In the genomic region with DNA sequence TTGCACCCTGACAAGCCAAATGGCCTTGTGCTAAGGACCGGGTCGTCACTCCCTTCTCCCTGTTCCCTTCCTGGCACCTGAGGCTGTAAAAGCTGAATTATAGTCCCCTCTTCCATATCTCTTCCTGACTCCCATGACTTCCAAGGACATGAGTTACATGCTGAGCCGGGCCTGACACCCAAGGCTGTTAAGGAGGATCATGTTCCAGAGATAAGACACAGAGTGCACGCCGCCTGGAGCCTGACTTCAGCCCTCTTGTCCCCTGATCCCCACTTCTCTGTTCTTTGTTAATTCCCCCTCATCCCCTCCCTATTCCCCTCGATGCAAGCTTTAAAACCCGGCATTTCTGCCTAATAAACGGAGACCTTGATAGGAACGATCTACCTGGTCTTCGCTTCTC, we compare ENCODE assay signal across 18 mouse cellular contexts.
"Had no signal": no experiment of that assay in that cellular context is flagged by ENCODE, and none has a peak within 500 bp of the region (broad histone marks: within the 10 kb centered on the region; RNA-seq: fewer than 3 reads in every experiment).

No protein-coding gene starts in this region.

- H3K27ac ChIP-seq: kidney, postnatal 0 days; layer of hippocampus, adult 2 months; left cerebral cortex, adult 2 months; liver, embryonic 14.5 days; midbrain, embryonic 10.5 days; midbrain, embryonic 13.5 days; neural tube, embryonic 13.5 days had no signal

- DNase-seq: kidney, adult 2 months; kidney, postnatal 25 days; layer of hippocampus, postnatal 36 days; liver, postnatal 0 days; lung, embryonic 14.5 days; lung, postnatal 10 days; lung, postnatal 36 days; thymus, postnatal 25 days had no signal

- H3K4me1 ChIP-seq: midbrain, embryonic 10.5 days; midbrain, embryonic 13.5 days; neural tube, embryonic 13.5 days had no signal

- H3K27me3 ChIP-seq: megakaryocyte, embryonic 14.5 days; midbrain, embryonic 13.5 days; neural tube, embryonic 13.5 days had no signal

- H3K36me3 ChIP-seq: midbrain, embryonic 10.5 days; midbrain, embryonic 13.5 days; neural tube, embryonic 13.5 days had no signal

- H3K9me3 ChIP-seq: megakaryocyte, embryonic 14.5 days; midbrain, embryonic 10.5 days; midbrain, embryonic 13.5 days; neural tube, embryonic 13.5 days had no signal

- ATAC-seq: liver, postnatal 0 days; midbrain, embryonic 13.5 days; midbrain, embryonic 16.5 days had no signal

- H3K4me2 ChIP-seq: lung, embryonic 14.5 days; midbrain, embryonic 13.5 days; neural tube, embryonic 13.5 days had no signal

- H3K9ac ChIP-seq: liver, embryonic 14.5 days; liver, postnatal 0 days; lung, embryonic 14.5 days; midbrain, embryonic 13.5 days; neural tube, embryonic 13.5 days had no signal

- H3K4me3 ChIP-seq: layer of hippocampus, adult 2 months; left cerebral cortex, adult 2 months; megakaryocyte, embryonic 14.5 days; midbrain, embryonic 10.5 days; midbrain, embryonic 13.5 days; myocyte; neural tube, embryonic 13.5 days had no signal
